Mouse (Mus musculus) CD4-positive, CD25-positive, alpha-beta regulatory T cell, adult 4 months (primary cell): Measurements from ENCODE around the gene Nos1ap. TPM values are rescaled to one million over a fixed set of nuclear protein-coding genes. Genes with fewer than 3 reads are reported as not detected.

Experiments
- ATAC-seq: one replicate; pipeline ENCODE4 v1.8.0; 2017
- polyA plus RNA-seq, 2 experiments: library from polyadenylated mRNA; unstranded; fragments of 100-300 nt; shearing (Covaris generic); gene quantifications; one replicate each; pipeline ENCODE4 v1.2.1; 2017

The Nos1ap gene
- polyA plus RNA-seq, 2 experiments from 2014 or later, result 0.19 to 0.29 TPM

- ATAC-seq, result no peak
Measured at GRCm38 (mm10) chr1:170499891-170500290, 89.8 kb downstream of the Nos1ap start.

GRCm38 (mm10) chr1:170499466-170499865 lies 90.2 kb downstream of the Nos1ap start:
- no peak for ATAC-seq

GRCm38 (mm10) chr1:170498645-170499044 lies 91.0 kb downstream of the Nos1ap start:
- ATAC-seq, result no peak

- ATAC-seq, result no peak
Measured at GRCm38 (mm10) chr1:170496221-170496620, 93.4 kb downstream of the Nos1ap start.

GRCm38 (mm10) chr1:170495538-170496183 lies 94.0 kb downstream of the Nos1ap start:
- ATAC-seq, result no peak

- ATAC-seq, result no peak
Measured at GRCm38 (mm10) chr1:170492527-170492926, 97.1 kb downstream of the Nos1ap start.

- ATAC-seq, result no peak
Measured at GRCm38 (mm10) chr1:170492027-170492426, 97.6 kb downstream of the Nos1ap start.

- no peak for ATAC-seq
Measured at GRCm38 (mm10) chr1:170489936-170490335, 99.7 kb downstream of the Nos1ap start.

GRCm38 (mm10) chr1:170489450-170489849 lies 100.2 kb downstream of the Nos1ap start:
- ATAC-seq, result no peak

- ATAC-seq, result no peak
Measured at GRCm38 (mm10) chr1:170485119-170485518, 104.5 kb downstream of the Nos1ap start.

- ATAC-seq, result no peak
Measured at GRCm38 (mm10) chr1:170482236-170482905, 107.3 kb downstream of the Nos1ap start.

GRCm38 (mm10) chr1:170481093-170481492 lies 108.6 kb downstream of the Nos1ap start:
- no peak for ATAC-seq

GRCm38 (mm10) chr1:170479458-170479798 lies 110.2 kb downstream of the Nos1ap start:
- ATAC-seq, result no peak

GRCm38 (mm10) chr1:170478791-170479457 lies 110.7 kb downstream of the Nos1ap start:
- ATAC-seq, result no peak

GRCm38 (mm10) chr1:170477636-170478600 lies 111.7 kb downstream of the Nos1ap start:
- no peak for ATAC-seq

- no peak for ATAC-seq
Measured at GRCm38 (mm10) chr1:170473460-170473859, 116.2 kb downstream of the Nos1ap start.

- ATAC-seq, result no peak
Measured at GRCm38 (mm10) chr1:170472861-170473260, 116.8 kb downstream of the Nos1ap start.

- ATAC-seq, result no peak
Measured at GRCm38 (mm10) chr1:170466099-170467009, 123.3 kb downstream of the Nos1ap start.

GRCm38 (mm10) chr1:170462140-170462539 lies 127.5 kb downstream of the Nos1ap start:
- no peak for ATAC-seq

GRCm38 (mm10) chr1:170459896-170460602 lies 129.6 kb downstream of the Nos1ap start:
- ATAC-seq, result no peak

GRCm38 (mm10) chr1:170457673-170458072 lies 132.0 kb downstream of the Nos1ap start:
- no peak for ATAC-seq
